Mouse (Mus musculus): ENCODE data around the gene Letmd1. TPM values are rescaled to one million over a fixed set of nuclear protein-coding genes. Genes with fewer than 3 reads are reported as not detected.
A peak's percentile ranks its signal among the peaks of the same experiment; 100 is the strongest.
"Not testable (repeated sequence)": the region's sequence is repeated elsewhere in the genome, so short reads cannot be mapped to it uniquely, and the experiment has no call there.

The Letmd1 gene
- 29.6 and 30.5 TPM in 2 replicates for polyA plus RNA-seq (2015; fragmentation: Nextera tagmentation; extraction: Ambion mirVana)

GRCm38 (mm10) chr15:100468295-100469188, at the start of gene Letmd1:
Letmd1 (plus strand) TSS chr15:100469023.
- 3% methylated on average over 83 of the region's 84 CpGs for WGBS
- Histone ChIP-seq H3K4me2 (peak within 1 kb of the TSS; percentile 71), H3K27ac (peak within 1 kb of the TSS; percentile 87), H3K27me3 (no peaks in the 10 kb centered on the region), H3K36me3 (peaks cover 16% of the 10 kb centered on the region), H3K9ac (peak within 1 kb of the TSS; percentile 74), H3K9me3 (no peaks in the 10 kb centered on the region), H3K4me1 (peaks cover 18% of the 10 kb centered on the region), H3K4me3 (peak within 1 kb of the TSS; percentile 92)
- peak; percentile 91 for ATAC-seq (ENCODE audit: insufficient number of reproducible peaks, low FRiP score, low TSS enrichment, low read depth)

GRCm38 (mm10) chr15:100419311-100419710, 49.5 kb upstream of the Letmd1 start:
- Histone ChIP-seq H3K9ac (no peak overlapping the region), H3K4me1 (peaks cover 51% of the 10 kb centered on the region)

GRCm38 (mm10) chr15:100419901-100420745, 48.7 kb upstream of the Letmd1 start:
- peaks cover 54% of the 10 kb centered on the region for H3K4me1 ChIP-seq
- no peak overlapping the region for H3K4me3 ChIP-seq
- no peak overlapping the region for H3K27ac ChIP-seq
- no peaks in the 10 kb centered on the region for H3K9me3 ChIP-seq
- ATAC-seq (ENCODE audit: insufficient number of reproducible peaks, low FRiP score, low TSS enrichment, low read depth) = no peak
- 59% methylated on average over 9 of the region's 9 CpGs for WGBS
- H3K36me3 ChIP-seq = no peaks in the 10 kb centered on the region
- no peak overlapping the region for H3K4me2 ChIP-seq
- no peak overlapping the region for H3K9ac ChIP-seq
- peaks cover 9% of the 10 kb centered on the region; the same call in 1 of the 2 replicates for H3K27me3 ChIP-seq

More at GRCm38 (mm10) chr15:100419311-100419710, 49.5 kb upstream of the Letmd1 start:
- H3K4me3 ChIP-seq = no peak overlapping the region
- no peak for ATAC-seq (ENCODE audit: insufficient number of reproducible peaks, low FRiP score, low TSS enrichment, low read depth)
- H3K27me3 ChIP-seq = peaks cover 7% of the 10 kb centered on the region; the same call in 1 of the 2 replicates
- no peak overlapping the region for H3K4me2 ChIP-seq
- no peaks in the 10 kb centered on the region for H3K9me3 ChIP-seq
- WGBS = 56% methylated on average over 8 of the region's 8 CpGs
- no peak overlapping the region for H3K27ac ChIP-seq
- H3K36me3 ChIP-seq = no peaks in the 10 kb centered on the region

- Histone ChIP-seq H3K4me3 (peak overlapping the region; percentile 89), H3K9me3 (no peaks in the 10 kb centered on the region), H3K36me3 (no peaks in the 10 kb centered on the region), H3K4me1 (peaks cover 52% of the 10 kb centered on the region), H3K4me2 (peak overlapping the region; percentile 95), H3K27ac (no peak overlapping the region), H3K27me3 (peaks cover 13% of the 10 kb centered on the region; the same call in 1 of the 2 replicates), H3K9ac (no peak overlapping the region)
- WGBS = 34% methylated on average over 8 of the region's 8 CpGs
- ATAC-seq (ENCODE audit: insufficient number of reproducible peaks, low FRiP score, low TSS enrichment, low read depth) = no peak
Observed at GRCm38 (mm10) chr15:100421059-100421757, 47.6 kb upstream of the Letmd1 start.

- Histone ChIP-seq H3K4me1 (peaks cover 48% of the 10 kb centered on the region), H3K4me2 (peak within 1 kb of the TSS; percentile 95), H3K4me3 (peak within 1 kb of the TSS; percentile 89), H3K27me3 (peaks cover 13% of the 10 kb centered on the region; the same call in 1 of the 2 replicates), H3K9ac (peak within 1 kb of the TSS; percentile 87)
- ATAC-seq (ENCODE audit: insufficient number of reproducible peaks, low FRiP score, low TSS enrichment, low read depth); H3K36me3 ChIP-seq; H3K27ac ChIP-seq; H3K9me3 ChIP-seq: not testable (repeated sequence)
- WGBS = 25% methylated on average over 3 of the region's 3 CpGs
Observed at GRCm38 (mm10) chr15:100421758-100422197, 47.0 kb upstream of the Letmd1 start, which contains the start of gene Gm5475. Gm5475 (plus strand) TSS chr15:100422147.

- no peaks in the 10 kb centered on the region for H3K36me3 ChIP-seq
- H3K4me2 ChIP-seq = peak overlapping the region; percentile 95
- under 1% methylated on average over 43 of the region's 44 CpGs for WGBS
- peak overlapping the region; percentile 89 for H3K4me3 ChIP-seq
- no peaks in the 10 kb centered on the region for H3K9me3 ChIP-seq
- H3K9ac ChIP-seq = peak overlapping the region; percentile 87
- no peak overlapping the region for H3K27ac ChIP-seq
- H3K27me3 ChIP-seq = peaks cover 13% of the 10 kb centered on the region; the same call in 1 of the 2 replicates
- ATAC-seq (ENCODE audit: insufficient number of reproducible peaks, low FRiP score, low TSS enrichment, low read depth) = no peak
- peaks cover 44% of the 10 kb centered on the region for H3K4me1 ChIP-seq
Observed at GRCm38 (mm10) chr15:100422476-100422875, 46.3 kb upstream of the Letmd1 start.

GRCm38 (mm10) chr15:100422899-100423860, 45.6 kb upstream of the Letmd1 start:
- peak; percentile 95 for ATAC-seq (ENCODE audit: insufficient number of reproducible peaks, low FRiP score, low TSS enrichment, low read depth)
- H3K9ac ChIP-seq = peak overlapping the region; percentile 87
- WGBS = under 1% methylated on average over 65 of the region's 65 CpGs
- peak overlapping the region; percentile 95 for H3K4me2 ChIP-seq
- peak overlapping the region; percentile 89 for H3K4me3 ChIP-seq
- no peak overlapping the region for H3K27ac ChIP-seq
- H3K9me3 ChIP-seq = no peaks in the 10 kb centered on the region
- no peaks in the 10 kb centered on the region for H3K36me3 ChIP-seq
- peaks cover 13% of the 10 kb centered on the region; the same call in 1 of the 2 replicates for H3K27me3 ChIP-seq
- H3K4me1 ChIP-seq = peaks cover 39% of the 10 kb centered on the region

- Histone ChIP-seq H3K27ac (no peak overlapping the region), H3K27me3 (peaks cover 13% of the 10 kb centered on the region; the same call in 1 of the 2 replicates), H3K4me3 (peak overlapping the region; percentile 89), H3K9ac (0 out of 2 replicates have a peak overlapping the region, but pooled peaks have one; percentile 26), H3K4me2 (peak overlapping the region; percentile 95), H3K4me1 (peaks cover 43% of the 10 kb centered on the region), H3K36me3 (no peaks in the 10 kb centered on the region), H3K9me3 (no peaks in the 10 kb centered on the region)
- 3% methylated on average over 14 of the region's 14 CpGs for WGBS
- no peak for ATAC-seq (ENCODE audit: insufficient number of reproducible peaks, low FRiP score, low TSS enrichment, low read depth)
Observed at GRCm38 (mm10) chr15:100423916-100424315, 44.9 kb upstream of the Letmd1 start.

- peak within 1 kb of the TSS; percentile 95 for H3K4me2 ChIP-seq
- 0 out of 2 replicates have a peak within 1 kb of the TSS, but pooled peaks have one; percentile 26 for H3K9ac ChIP-seq
- H3K9me3 ChIP-seq = no peaks in the 10 kb centered on the region
- H3K36me3 ChIP-seq = no peaks in the 10 kb centered on the region
- no peak for ATAC-seq (ENCODE audit: insufficient number of reproducible peaks, low FRiP score, low TSS enrichment, low read depth)
- peaks cover 13% of the 10 kb centered on the region; the same call in 1 of the 2 replicates for H3K27me3 ChIP-seq
- no peak within 1 kb of the TSS for H3K27ac ChIP-seq
- H3K4me3 ChIP-seq = peak within 1 kb of the TSS; percentile 89
- peaks cover 40% of the 10 kb centered on the region for H3K4me1 ChIP-seq
- WGBS = 7% methylated on average over 17 of the region's 17 CpGs
Observed at GRCm38 (mm10) chr15:100424396-100425122, 44.3 kb upstream of the Letmd1 start, which contains the start of gene Slc11a2. Slc11a2 (minus strand) TSS chr15:100425072.
